Mouse (Mus musculus) CD4-positive, CD25-positive, alpha-beta regulatory T cell, adult 9 weeks (primary cell): ENCODE results near the gene Tbx15. TPM values are rescaled to one million over a fixed set of nuclear protein-coding genes. Genes with fewer than 3 reads are reported as not detected.

Experiments
- polyA plus RNA-seq: library from polyadenylated mRNA; unstranded; fragments of 100-300 nt; shearing (Covaris generic); gene quantifications from one replicate; pipeline ENCODE4 v1.2.1, GENCODE M21; 2017

Tbx15 gene
- polyA plus RNA-seq: not detected

DNA sequence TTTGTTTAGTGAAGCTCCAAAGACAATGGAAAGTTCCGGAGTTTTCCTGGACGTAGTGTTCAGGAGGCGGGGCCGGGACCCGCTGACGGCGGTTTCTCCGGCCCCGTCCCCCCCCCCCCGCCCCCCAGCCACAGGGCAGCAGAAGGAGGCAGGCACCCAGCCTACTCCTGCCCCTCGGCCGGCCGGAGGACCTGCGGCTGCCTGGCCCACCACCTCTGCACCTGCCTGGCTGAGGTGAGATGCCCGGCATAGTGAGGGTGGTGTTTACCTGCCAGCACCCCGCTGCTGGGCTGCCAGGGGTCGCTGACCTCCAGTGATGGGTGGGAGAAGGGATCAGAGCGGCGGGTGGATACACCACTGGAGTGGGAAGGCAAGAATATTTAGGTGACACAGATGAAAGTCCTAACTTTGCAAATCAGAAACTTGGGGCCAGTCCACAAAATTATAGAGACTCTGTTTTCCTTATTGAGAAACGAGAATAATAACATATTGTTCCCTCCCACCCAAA lies at the start of gene Tbx15:
Tbx15 (plus strand) TSS at position 169 of the 508 bp plus-strand sequence.

Other genes with a start within 250 kb of the Tbx15 start
- gene Wars2, start 99.3 kb upstream of the Tbx15 start, polyA plus RNA-seq: 7.5 TPM